ENCODE assay signal across 13 mouse cellular contexts in genomic region chr14:57980179-57980578, GRCm38 (mm10). TPM values are rescaled to one million over a fixed set of nuclear protein-coding genes. Genes with fewer than 3 reads are reported as not detected.
DNase-seq lines count a peak whose midpoint lies in the region; ATAC-seq lines count a peak whose summit lies in the region.
"Had no signal": no experiment of that assay in that cellular context is flagged by ENCODE, and none has a peak within 500 bp of the region (broad histone marks: within the 10 kb centered on the region; RNA-seq: fewer than 3 reads in every experiment).

No protein-coding gene starts in this region.

- H3K4me3 ChIP-seq in limb, embryonic 12.5 days (replicated peaks): no peak overlapping the region
- no peak overlapping the region for H3K4me3 ChIP-seq in limb, embryonic 10.5 days
- no peak overlapping the region for H3K4me3 ChIP-seq in embryonic facial prominence, embryonic 14.5 days (ENCODE audit: low read depth, low read length)
- no peak overlapping the region for H3K4me3 ChIP-seq in limb, embryonic 15.5 days
- H3K4me3 ChIP-seq in intestine, embryonic 16.5 days (ENCODE audit: low read length): no peak overlapping the region
- H3K4me3 ChIP-seq: hindbrain, embryonic 10.5 days; layer of hippocampus, adult 2 months had no signal

- peaks cover 58% of the 10 kb centered on the region for H3K4me1 ChIP-seq in limb, embryonic 12.5 days (replicated peaks)
- peaks cover 74% of the 10 kb centered on the region for H3K4me1 ChIP-seq in limb, embryonic 10.5 days
- peaks cover 18% of the 10 kb centered on the region for H3K4me1 ChIP-seq in embryonic facial prominence, embryonic 14.5 days (ENCODE audit: control insufficient read depth, insufficient read depth, low read length)
- H3K4me1 ChIP-seq in limb, embryonic 15.5 days: peaks cover 20% of the 10 kb centered on the region
- peaks cover 10% of the 10 kb centered on the region; the same call in 1 of the 2 replicates for H3K4me1 ChIP-seq in intestine, embryonic 16.5 days (ENCODE audit: control insufficient read depth, insufficient read depth, low read length)

- no peaks in the 10 kb centered on the region for H3K27me3 ChIP-seq in limb, embryonic 12.5 days
- H3K27me3 ChIP-seq in limb, embryonic 10.5 days (ENCODE audit: low read depth, poor library complexity, severe bottlenecking): no peaks in the 10 kb centered on the region
- no peaks in the 10 kb centered on the region for H3K27me3 ChIP-seq in embryonic facial prominence, embryonic 14.5 days (replicated peaks; ENCODE audit: control insufficient read depth, insufficient read depth, low read length)
- no peaks in the 10 kb centered on the region for H3K27me3 ChIP-seq in limb, embryonic 15.5 days
- no peaks in the 10 kb centered on the region for H3K27me3 ChIP-seq in intestine, embryonic 16.5 days (replicated peaks; ENCODE audit: control insufficient read depth, insufficient read depth, low read length)

- H3K27ac ChIP-seq in limb, embryonic 12.5 days: 0 out of 2 replicates have a peak overlapping the region, but pooled peaks have one; percentile 35
- H3K27ac ChIP-seq in limb, embryonic 10.5 days: no peak overlapping the region
- H3K27ac ChIP-seq in embryonic facial prominence, embryonic 14.5 days (replicated peaks; ENCODE audit: low read depth, low read length): no peak overlapping the region
- H3K27ac ChIP-seq in limb, embryonic 15.5 days: peak overlapping the region; percentile 43; the same call in 1 of the 2 replicates
- no peak overlapping the region for H3K27ac ChIP-seq in intestine, embryonic 16.5 days (ENCODE audit: low read length)
- H3K27ac ChIP-seq: hindbrain, embryonic 10.5 days; layer of hippocampus, adult 2 months had no signal

- H3K9me3 ChIP-seq in limb, embryonic 12.5 days: no peaks in the 10 kb centered on the region
- H3K9me3 ChIP-seq in limb, embryonic 10.5 days (replicated peaks): no peaks in the 10 kb centered on the region
- H3K9me3 ChIP-seq in embryonic facial prominence, embryonic 14.5 days (ENCODE audit: control insufficient read depth, low read length): no peaks in the 10 kb centered on the region
- H3K9me3 ChIP-seq in limb, embryonic 15.5 days: no peaks in the 10 kb centered on the region
- H3K9me3 ChIP-seq in intestine, embryonic 16.5 days (ENCODE audit: control insufficient read depth, low read length): no peaks in the 10 kb centered on the region
- H3K9me3 ChIP-seq: G1E; hindbrain, embryonic 10.5 days had no signal

- no peak overlapping the region for H3K9ac ChIP-seq in limb, embryonic 12.5 days (replicated peaks)
- no peak overlapping the region for H3K9ac ChIP-seq in embryonic facial prominence, embryonic 14.5 days (ENCODE audit: low read depth, low read length)
- H3K9ac ChIP-seq in limb, embryonic 15.5 days: no peak overlapping the region
- H3K9ac ChIP-seq in intestine, embryonic 16.5 days (ENCODE audit: low read depth, low read length): no peak overlapping the region
- H3K9ac ChIP-seq: liver, postnatal 0 days had no signal

- DNase-seq in adrenal gland, adult 2 months: peak; percentile 48
- no peak for DNase-seq in adrenal gland, adult 18-20 months (ENCODE audit: low spot score in 2 of 2)
- DNase-seq in limb, embryonic 10.5 days (ENCODE audit: low spot score): no peak
- DNase-seq in embryonic facial prominence, embryonic 14.5 days (ENCODE audit: low spot score): peak; percentile 62
- DNase-seq in frontal cortex, postnatal 14 days (ENCODE audit: low spot score in 2 of 2): no peak
- DNase-seq: liver, postnatal 0 days had no signal

- H3K4me2 ChIP-seq in limb, embryonic 12.5 days: no peak overlapping the region
- H3K4me2 ChIP-seq in embryonic facial prominence, embryonic 14.5 days (ENCODE audit: low read depth, low read length): no peak overlapping the region
- H3K4me2 ChIP-seq in limb, embryonic 15.5 days: no peak overlapping the region
- no peak overlapping the region for H3K4me2 ChIP-seq in intestine, embryonic 16.5 days (ENCODE audit: low read depth, low read length)

- H3K36me3 ChIP-seq in limb, embryonic 12.5 days: no peaks in the 10 kb centered on the region
- no peaks in the 10 kb centered on the region for H3K36me3 ChIP-seq in limb, embryonic 10.5 days
- H3K36me3 ChIP-seq in embryonic facial prominence, embryonic 14.5 days (ENCODE audit: control insufficient read depth, insufficient read depth, low read length): no peaks in the 10 kb centered on the region
- no peaks in the 10 kb centered on the region for H3K36me3 ChIP-seq in limb, embryonic 15.5 days
- no peaks in the 10 kb centered on the region for H3K36me3 ChIP-seq in intestine, embryonic 16.5 days (ENCODE audit: control insufficient read depth, insufficient read depth, low read length)
- H3K36me3 ChIP-seq: G1E; hindbrain, embryonic 10.5 days had no signal

- no peak for ATAC-seq in limb, embryonic 12.5 days (ENCODE audit: insufficient number of reproducible peaks, insufficient read depth, low FRiP score, low TSS enrichment, low read depth)
- peak; percentile 50; the same call in 1 of the 2 replicates for ATAC-seq in embryonic facial prominence, embryonic 14.5 days (ENCODE audit: low read depth)
- peak; percentile 76 for ATAC-seq in limb, embryonic 15.5 days (ENCODE audit: insufficient number of reproducible peaks, low FRiP score, low TSS enrichment, low read depth)
- ATAC-seq in intestine, embryonic 16.5 days: no peak; the same call in 1 of the 2 replicates
- ATAC-seq: intestine, postnatal 0 days; liver, postnatal 0 days had no signal

- WGBS in limb, embryonic 12.5 days: 15% methylated on average over 3 of the region's 3 CpGs
- 18% methylated on average over 3 of the region's 3 CpGs for WGBS in limb, embryonic 10.5 days
- 54% methylated on average over 3 of the region's 3 CpGs for WGBS in embryonic facial prominence, embryonic 14.5 days
- 41% methylated on average over 3 of the region's 3 CpGs for WGBS in limb, embryonic 15.5 days
- WGBS in intestine, embryonic 16.5 days: 44% methylated on average over 3 of the region's 3 CpGs

RNA-seq across cellular contexts. Expression of gene Micu2, which starts 18.9 kb away (rescaled TPM):
- total RNA-seq in adrenal gland, adult 2 months (2021): 10 to 100 TPM; 49.0 to 59.8 TPM
- 11.4 and 17.9 TPM in 2 replicates for polyA plus RNA-seq in adrenal gland, adult 2 months (2012; rRNA removed)
- total RNA-seq in adrenal gland, adult 18-20 months (2021): 10 to 100 TPM; 47.0 to 59.5 TPM
- 98.2 and 99.0 TPM in 2 replicates for polyA plus RNA-seq in limb, embryonic 12.5 days (2016; fragmentation: Nextera tagmentation; extraction: Ambion mirVana)
- polyA plus RNA-seq in limb, embryonic 10.5 days (2016; fragmentation: Nextera tagmentation; extraction: Ambion mirVana): 59.7 and 68.3 TPM in 2 replicates
- 63.1 and 67.7 TPM in 2 replicates for polyA plus RNA-seq in embryonic facial prominence, embryonic 14.5 days (2014; fragmentation: Nextera tagmentation; extraction: Ambion mirVana)
- polyA plus RNA-seq in limb, embryonic 15.5 days (2015; fragmentation: Nextera tagmentation; extraction: Ambion mirVana): 92.9 and 95.1 TPM in 2 replicates
- polyA plus RNA-seq in intestine, embryonic 16.5 days (2015; fragmentation: Nextera tagmentation; extraction: Ambion mirVana): 74.6 and 76.8 TPM in 2 replicates

Comparison
In these comparisons a context has a peak if more than half of its experiments do, and no peak if none do; other contexts are left out.
1. DNase-seq: peak in adrenal gland, adult 2 months (single experiment) and embryonic facial prominence, embryonic 14.5 days (single experiment); none in adrenal gland, adult 18-20 months (0 of 2), limb, embryonic 10.5 days (single experiment) and frontal cortex, postnatal 14 days (0 of 2).
2. ATAC-seq: peak in embryonic facial prominence, embryonic 14.5 days (single experiment) and limb, embryonic 15.5 days (single experiment); none in limb, embryonic 12.5 days (single experiment) and intestine, embryonic 16.5 days (single experiment).
3. H3K27ac ChIP-seq: peak in limb, embryonic 12.5 days (single experiment) and limb, embryonic 15.5 days (single experiment); none in limb, embryonic 10.5 days (single experiment), embryonic facial prominence, embryonic 14.5 days (single experiment) and intestine, embryonic 16.5 days (single experiment).